Mouse (Mus musculus): Measurements from ENCODE around the gene Arhgef3. TPM values are rescaled to one million over a fixed set of nuclear protein-coding genes. Genes with fewer than 3 reads are reported as not detected.

Gene Arhgef3
- polyA plus RNA-seq, 1 experiment = 8.4 TPM

- DNase-seq (ENCODE audit: low read depth, low spot score) = no peak
- 74% methylated on average over 12 of the region's 12 CpGs for WGBS
Measured at GRCm38 (mm10) chr14:27105731-27106457, 8.8 kb upstream of the Arhgef3 start.

- WGBS = 44% methylated on average over 6 of the region's 6 CpGs
- DNase-seq (ENCODE audit: low read depth, low spot score) = no peak
Measured at GRCm38 (mm10) chr14:27108748-27109504, 5.8 kb upstream of the Arhgef3 start.

- WGBS = 5% methylated on average over 11 of the region's 11 CpGs
- no peak for DNase-seq (ENCODE audit: low read depth, low spot score)
Measured at GRCm38 (mm10) chr14:27115275-27115660, 569 bp downstream of the Arhgef3 start.

- WGBS = 20% methylated on average over 6 of the region's 6 CpGs
- DNase-seq (ENCODE audit: low read depth, low spot score) = no peak
Measured at GRCm38 (mm10) chr14:27115991-27116390, 1.3 kb downstream of the Arhgef3 start.

GRCm38 (mm10) chr14:27116577-27117165 is 2.0 kb downstream of the Arhgef3 start:
- no peak for DNase-seq (ENCODE audit: low read depth, low spot score)
- WGBS = 67% methylated on average over 4 of the region's 4 CpGs

GRCm38 (mm10) chr14:27118546-27118945 is 3.8 kb downstream of the Arhgef3 start:
- 81% methylated on average over 5 of the region's 5 CpGs for WGBS
- no peak for DNase-seq (ENCODE audit: low read depth, low spot score)

- DNase-seq (ENCODE audit: low read depth, low spot score) = no peak
- WGBS = 47% methylated on average over 3 of the region's 3 CpGs
Measured at GRCm38 (mm10) chr14:27122646-27123045, 7.9 kb downstream of the Arhgef3 start.

- DNase-seq (ENCODE audit: low read depth, low spot score) = no peak
- 26% methylated on average over 8 of the region's 8 CpGs for WGBS
Measured at GRCm38 (mm10) chr14:27123543-27123942, 8.8 kb downstream of the Arhgef3 start.

- no peak for DNase-seq (ENCODE audit: low read depth, low spot score)
- WGBS = 98% methylated on average over 3 of the region's 3 CpGs
Measured at GRCm38 (mm10) chr14:27130031-27130430, 15.3 kb downstream of the Arhgef3 start.

- DNase-seq (ENCODE audit: low read depth, low spot score) = no peak
- WGBS = 27% methylated on average over 1 of the region's 1 CpGs
Measured at GRCm38 (mm10) chr14:27130676-27131075, 16.0 kb downstream of the Arhgef3 start.

- DNase-seq (ENCODE audit: low read depth, low spot score) = peak; percentile 32
- 18% methylated on average over 1 of the region's 1 CpGs for WGBS
Measured at GRCm38 (mm10) chr14:27131521-27131920, 16.8 kb downstream of the Arhgef3 start.

GRCm38 (mm10) chr14:27138891-27139290 is 24.2 kb downstream of the Arhgef3 start:
- no peak for DNase-seq (ENCODE audit: low read depth, low spot score)
- WGBS = 92% methylated on average over 9 of the region's 9 CpGs

GRCm38 (mm10) chr14:27139968-27140367 is 25.3 kb downstream of the Arhgef3 start:
- DNase-seq (ENCODE audit: low read depth, low spot score) = no peak
- WGBS = 89% methylated on average over 3 of the region's 3 CpGs

GRCm38 (mm10) chr14:27141486-27141885 is 26.8 kb downstream of the Arhgef3 start:
- 32% methylated on average over 3 of the region's 3 CpGs for WGBS
- no peak for DNase-seq (ENCODE audit: low read depth, low spot score)

- no peak for DNase-seq (ENCODE audit: low read depth, low spot score)
- WGBS = 90% methylated on average over 5 of the region's 5 CpGs
Measured at GRCm38 (mm10) chr14:27142680-27143079, 28.0 kb downstream of the Arhgef3 start.

- WGBS = 67% methylated on average over 8 of the region's 8 CpGs
Measured at GRCm38 (mm10) chr14:27145171-27146045, 30.7 kb downstream of the Arhgef3 start.

GRCm38 (mm10) chr14:27147726-27148125 is 33.0 kb downstream of the Arhgef3 start:
- DNase-seq (ENCODE audit: low read depth, low spot score) = no peak
- 94% methylated on average over 7 of the region's 7 CpGs for WGBS

More at GRCm38 (mm10) chr14:27145171-27146045, 30.7 kb downstream of the Arhgef3 start:
- DNase-seq (ENCODE audit: low read depth, low spot score) = no peak

GRCm38 (mm10) chr14:27149401-27149800 is 34.7 kb downstream of the Arhgef3 start:
- WGBS = 88% methylated on average over 5 of the region's 5 CpGs
- DNase-seq (ENCODE audit: low read depth, low spot score) = no peak

GRCm38 (mm10) chr14:27150011-27150640 is 35.4 kb downstream of the Arhgef3 start:
- DNase-seq (ENCODE audit: low read depth, low spot score) = no peak
- WGBS = 64% methylated on average over 6 of the region's 6 CpGs

Measured in large intestine, adult 2 months (tissue).